Mouse (Mus musculus) thymus, postnatal 14 days (tissue): ENCODE measurements around the gene Itga2b.
A peak's percentile ranks its signal among the peaks of the same experiment; 100 is the strongest.

Source experiments
- DNase-seq: peaks from one replicate; pipeline ENCODE4 v3.0.0; 2021

The Itga2b gene

DNA sequence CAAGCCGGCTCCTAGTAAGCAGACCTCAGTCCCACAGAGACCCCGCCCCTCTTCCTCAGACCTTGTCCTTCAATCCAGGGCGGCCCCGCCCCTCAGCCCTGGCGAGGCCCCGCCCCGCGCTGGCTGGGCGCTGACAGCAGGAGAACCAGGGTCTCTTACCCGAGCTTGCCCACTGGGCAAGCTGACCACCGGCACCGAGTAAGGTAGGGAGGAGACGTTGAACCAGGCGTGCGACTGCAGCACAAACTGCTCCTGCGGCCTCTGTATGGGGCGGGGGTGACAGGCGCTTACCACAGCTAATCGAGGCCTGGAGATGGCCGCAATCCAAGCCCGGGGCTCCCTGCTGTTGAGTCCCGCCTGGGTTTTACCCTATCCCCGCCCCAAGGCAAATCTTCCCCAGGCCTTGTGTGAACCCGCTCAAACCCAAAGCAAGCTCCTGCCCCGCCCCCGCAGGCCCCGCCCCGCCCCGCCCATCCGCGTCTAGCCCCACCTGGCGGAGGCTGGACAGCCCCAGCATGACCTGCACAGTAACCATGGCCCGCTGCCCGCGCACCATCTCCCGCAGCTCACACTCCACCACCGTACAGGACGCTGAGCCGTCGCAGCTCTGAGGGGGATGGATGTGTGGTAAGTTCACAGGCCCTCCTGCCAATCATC is 14.1 kb downstream of the Itga2b start:
- DNase-seq, result peak; percentile 60

DNA sequence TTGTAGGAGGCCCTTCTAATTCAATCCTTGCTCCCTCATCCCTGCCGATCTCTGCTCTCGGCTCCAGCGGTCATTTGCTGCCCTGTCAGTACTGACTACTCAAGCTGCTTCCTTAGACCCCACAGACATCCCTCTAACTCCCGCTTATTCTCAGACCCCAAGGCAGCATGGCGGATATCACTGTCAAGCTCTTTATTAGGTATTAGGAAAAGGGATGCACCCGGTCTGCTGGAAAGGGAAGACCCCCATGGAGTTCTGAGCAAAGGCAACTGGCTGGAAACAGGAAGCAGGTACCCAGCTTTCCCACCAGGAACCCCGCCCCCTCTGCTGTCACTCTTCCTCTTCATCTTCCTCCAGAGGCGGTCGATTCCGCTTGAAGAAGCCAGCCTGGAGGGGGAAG is 16.8 kb downstream of the Itga2b start:
- DNase-seq, result no peak

GRCm38 (mm10) chr11:102449043-102450008 is 20.6 kb downstream of the Itga2b start:
- DNase-seq, result no peak

DNA sequence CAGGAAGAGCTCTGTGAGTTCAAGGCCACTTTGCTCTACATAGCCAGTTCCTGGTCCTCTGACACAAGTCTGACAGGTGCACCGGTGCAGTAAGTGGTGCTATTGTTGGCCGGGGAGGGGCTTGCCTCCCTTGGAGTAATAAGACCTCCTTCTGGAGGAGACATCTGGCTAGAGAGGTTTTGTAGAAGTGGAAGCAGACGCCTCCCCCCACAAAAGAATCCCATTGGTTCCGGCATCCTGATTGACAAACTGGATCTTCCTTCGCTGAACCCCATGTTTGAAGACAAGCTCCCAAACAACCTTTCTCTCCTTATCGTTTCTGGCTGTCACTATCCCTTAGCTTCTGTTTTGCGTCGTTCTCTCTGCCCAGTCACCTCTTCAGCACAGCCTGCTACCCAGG is 21.6 kb downstream of the Itga2b start:
- no peak for DNase-seq

GRCm38 (mm10) chr11:102447497-102447896 is 22.4 kb downstream of the Itga2b start, which contains the start of gene Fam171a2:
Gene Fam171a2, minus strand, starts transcription at chr11:102447682.
- peak; percentile 84 for DNase-seq

GRCm38 (mm10) chr11:102446581-102447461 is 23.1 kb downstream of the Itga2b start:
- peak; percentile 23 for DNase-seq

- DNase-seq, result no peak
Measured at GRCm38 (mm10) chr11:102445891-102446361, 24.0 kb downstream of the Itga2b start.

DNA sequence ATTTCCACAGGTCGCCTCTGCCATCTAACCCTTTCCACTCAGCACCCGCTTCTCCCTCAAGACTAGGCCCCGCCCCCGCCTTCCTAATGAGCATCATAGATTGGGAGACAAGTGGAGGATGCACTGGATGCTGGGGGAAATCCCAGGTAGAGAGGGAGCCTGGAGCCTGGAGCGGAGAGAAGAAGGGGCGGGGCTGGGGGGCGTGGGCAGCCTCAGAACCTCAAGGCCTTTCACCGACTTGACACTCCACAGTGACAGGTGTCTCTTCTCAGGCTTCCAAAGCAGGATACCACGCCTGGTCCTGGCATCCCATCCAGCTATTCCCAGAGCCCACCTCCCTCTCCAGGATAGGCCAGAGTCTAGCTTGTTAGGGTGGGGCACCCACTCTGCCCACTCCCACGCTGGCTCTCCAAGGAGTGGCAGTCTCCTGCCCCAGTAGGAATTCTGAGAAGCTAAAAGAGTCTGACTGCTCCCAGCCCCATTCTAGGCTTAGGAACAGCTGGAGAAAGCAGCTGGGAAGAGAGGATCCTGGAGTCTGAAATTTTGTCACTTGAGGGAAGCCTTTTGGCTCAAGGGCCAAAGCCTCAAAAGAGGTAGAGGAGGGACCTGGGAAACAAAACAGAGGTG is 24.5 kb downstream of the Itga2b start:
- no peak for DNase-seq

DNA sequence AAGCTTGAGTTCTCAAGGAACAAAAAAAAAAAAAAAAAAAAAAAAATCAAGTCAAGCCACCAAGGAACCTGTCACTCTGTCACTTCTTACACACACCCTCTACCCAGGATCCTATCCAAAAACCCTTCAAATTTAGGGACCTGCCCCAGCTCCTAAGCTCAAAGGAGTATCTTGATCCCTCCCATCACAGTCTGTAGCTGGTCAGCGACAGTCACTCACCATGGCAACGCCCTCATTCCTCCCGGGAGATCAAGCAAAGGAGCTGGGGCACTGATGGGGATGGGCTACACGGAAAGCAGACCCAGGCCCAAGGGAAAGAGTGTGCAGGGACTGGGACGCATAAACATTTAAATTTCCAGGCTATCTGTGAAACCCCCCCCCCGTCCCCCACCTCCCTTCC is 25.1 kb downstream of the Itga2b start:
- DNase-seq, result no peak

DNA sequence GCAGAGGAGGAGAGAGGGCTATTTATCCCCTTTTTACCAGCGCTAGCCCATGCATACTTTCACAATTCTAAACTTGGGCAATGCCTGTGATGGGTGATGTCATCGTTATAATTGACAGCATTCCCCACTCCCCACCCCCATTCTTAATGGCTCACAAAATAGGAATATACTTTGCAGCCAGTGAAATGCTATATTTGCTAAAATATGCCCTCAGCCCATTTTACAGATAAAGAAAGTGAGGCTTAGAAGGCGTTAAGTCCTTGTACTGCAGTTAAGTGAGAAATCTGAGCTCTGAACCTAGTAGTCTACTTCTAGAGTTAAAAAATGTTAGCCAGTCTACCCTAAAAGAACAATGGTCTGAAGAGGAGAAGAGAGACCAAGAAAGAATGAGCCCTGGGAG is 25.6 kb downstream of the Itga2b start:
- no peak for DNase-seq

GRCm38 (mm10) chr11:102443740-102444139 is 26.2 kb downstream of the Itga2b start:
- no peak for DNase-seq

- DNase-seq, result no peak
Measured at GRCm38 (mm10) chr11:102442089-102442488, 27.8 kb downstream of the Itga2b start.

DNA sequence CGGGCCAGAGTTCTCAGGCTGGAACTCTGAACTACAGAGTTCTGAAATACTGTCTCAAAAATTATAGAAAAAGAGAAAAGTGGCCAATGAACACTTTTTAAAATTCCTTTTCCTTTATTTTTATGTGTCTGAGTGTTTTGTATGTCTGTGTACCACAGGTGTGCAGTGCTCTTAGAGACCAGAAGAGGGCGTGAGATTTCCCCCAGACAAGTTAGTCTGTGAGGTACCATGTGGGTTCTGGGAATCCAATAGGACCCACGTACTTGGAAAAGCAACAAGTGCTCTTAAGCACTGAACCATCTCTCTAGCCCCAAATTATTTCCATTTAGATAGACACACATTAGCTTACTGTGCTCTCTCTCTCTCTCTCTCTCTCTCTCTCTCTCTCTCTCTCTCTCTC is 28.5 kb downstream of the Itga2b start:
- no peak for DNase-seq

DNA sequence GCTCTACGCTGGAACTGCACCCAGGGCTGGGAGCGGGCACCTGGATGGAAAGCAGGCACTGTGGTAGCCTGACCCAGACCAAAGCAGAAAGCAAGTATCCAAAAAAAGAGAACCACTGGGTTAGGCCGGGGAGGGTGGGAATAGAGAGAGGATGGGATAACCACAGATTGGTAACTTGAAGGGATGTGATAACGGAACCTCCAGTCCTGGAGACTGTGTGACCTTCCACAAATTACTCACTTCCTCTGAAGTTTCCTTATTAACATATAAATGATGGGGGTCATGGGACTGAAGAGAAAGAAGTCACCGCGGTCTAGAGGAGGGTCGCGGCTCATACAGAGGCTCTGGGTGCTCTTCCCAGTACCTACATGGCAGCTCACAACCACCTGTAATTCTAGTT is 29.7 kb downstream of the Itga2b start:
- no peak for DNase-seq

DNA sequence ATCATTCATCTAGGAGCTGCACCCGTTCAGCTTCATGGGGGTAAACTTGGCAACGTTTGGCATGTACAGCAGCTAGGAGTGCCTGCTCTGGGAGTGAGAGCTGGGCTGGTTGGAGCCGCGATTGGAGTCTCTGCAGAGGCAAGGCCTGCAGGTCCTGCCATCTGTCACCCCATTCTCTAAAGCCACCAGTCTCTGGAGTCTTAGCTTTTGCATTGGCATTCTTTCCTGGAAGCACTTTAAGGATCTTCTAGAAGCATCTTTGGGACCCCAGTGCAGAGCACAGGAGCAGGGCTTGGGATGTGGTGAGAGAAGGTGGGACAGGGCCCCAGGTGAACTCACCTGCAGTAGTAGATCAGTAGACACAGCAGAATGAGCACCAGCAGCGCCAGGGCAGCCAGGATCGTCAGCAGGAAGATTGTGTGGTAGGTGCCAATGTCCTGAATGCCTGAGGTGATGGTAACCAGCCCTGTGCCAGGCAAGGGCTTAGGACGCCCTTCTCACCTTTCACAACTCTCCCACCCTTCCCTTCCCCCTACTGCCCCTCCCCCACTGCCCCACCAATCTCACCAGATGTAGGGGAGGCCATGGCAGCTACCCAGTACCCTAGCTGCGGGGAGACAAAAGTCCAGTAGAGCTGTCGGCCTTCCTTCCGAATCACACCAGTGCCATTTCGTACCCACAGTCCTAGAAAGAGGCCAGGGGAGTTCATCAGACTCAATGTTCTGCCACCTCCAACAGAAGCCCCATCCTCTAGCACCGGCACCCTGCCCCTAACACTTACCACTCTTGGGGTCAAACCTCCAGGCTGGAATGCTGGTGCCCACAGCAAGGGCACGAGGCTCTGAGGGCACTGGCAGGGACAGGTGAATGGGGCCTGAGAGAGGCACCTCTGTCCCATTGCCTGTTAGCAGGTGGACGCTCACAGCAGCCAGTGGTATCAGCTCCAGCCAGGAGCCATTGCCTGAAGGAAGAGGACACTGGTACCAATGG is 30.5 kb downstream of the Itga2b start:
- DNase-seq, result no peak

- peak; percentile 78 for DNase-seq
Measured at GRCm38 (mm10) chr11:102438212-102439092, 31.5 kb downstream of the Itga2b start.

DNA sequence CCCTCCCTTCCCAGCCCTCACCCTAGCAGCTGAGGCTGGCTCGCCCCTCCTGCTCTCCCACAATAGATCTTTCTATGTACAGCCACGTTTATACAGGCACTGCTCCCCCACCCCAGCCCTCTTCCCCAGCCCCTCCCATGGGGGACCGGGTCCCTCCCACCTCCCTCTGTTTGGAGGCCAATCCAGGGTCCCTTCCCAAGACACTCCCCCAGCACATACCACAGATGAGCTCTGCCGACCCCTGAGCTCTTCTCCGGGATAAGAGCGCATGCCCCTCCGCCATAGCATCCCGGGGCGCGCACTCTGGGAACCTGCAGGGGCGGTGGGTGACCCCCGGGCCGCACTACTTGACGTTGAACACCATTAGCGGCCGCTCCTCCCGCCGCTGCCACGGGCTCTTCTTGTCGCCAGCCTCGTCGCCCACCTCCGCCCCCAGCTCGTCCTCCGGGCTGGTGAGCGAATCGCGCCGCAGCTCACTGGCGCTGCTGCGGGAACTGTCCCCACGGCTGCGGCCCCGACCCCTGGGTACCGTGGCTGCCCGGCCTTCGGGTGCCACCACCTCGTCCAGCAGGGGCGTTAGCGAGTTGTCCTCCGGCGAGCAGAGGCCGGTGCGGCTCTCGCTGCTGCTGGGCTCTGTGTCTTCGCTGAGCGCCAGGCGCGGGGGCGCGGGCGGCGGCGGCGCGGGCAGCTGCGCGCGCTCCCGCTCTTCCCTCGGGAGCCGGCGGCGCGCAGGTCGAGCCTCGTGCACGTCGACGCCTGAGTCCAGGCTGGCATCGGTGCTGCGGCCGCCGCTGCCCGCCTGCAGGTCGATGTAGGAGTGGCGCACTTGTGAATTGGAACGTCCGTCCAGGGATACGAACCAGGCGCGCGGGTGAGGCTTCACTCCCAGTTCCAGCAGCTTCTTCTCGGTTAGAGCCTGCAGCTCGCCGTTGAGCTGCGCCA is 32.5 kb downstream of the Itga2b start:
- DNase-seq, result no peak

- no peak for DNase-seq
Measured at GRCm38 (mm10) chr11:102436471-102436790, 33.5 kb downstream of the Itga2b start.
